Mouse (Mus musculus): ENCODE data around the gene S100pbp. TPM values are rescaled to one million over a fixed set of nuclear protein-coding genes. Genes with fewer than 3 reads are reported as not detected.

Gene S100pbp
- polyA plus RNA-seq (2016; fragmentation: Nextera tagmentation; extraction: Ambion mirVana), result 19.9 and 20.1 TPM in 2 replicates

GRCm38 (mm10) chr4:129189542-129190519 lies at the start of gene S100pbp, which contains the start of gene Yars:
TSS of gene S100pbp (minus strand) at chr4:129189727.
TSS of gene Yars (plus strand) at chr4:129189760.
- under 1% methylated on average over 58 of the region's 58 CpGs for WGBS
- H3K4me3 ChIP-seq, result peak within 1 kb of the TSS; percentile 99

GRCm38 (mm10) chr4:129239075-129239474 lies 49.5 kb upstream of the S100pbp start:
- Histone ChIP-seq H3K4me1 (peaks cover 66% of the 10 kb centered on the region), H3K27me3 (ENCODE audit: insufficient read depth, poor library complexity, severe bottlenecking) (peaks cover 88% of the 10 kb centered on the region)
- WGBS, result under 1% methylated on average over 27 of the region's 29 CpGs

More at GRCm38 (mm10) chr4:129189542-129190519, at the start of gene S100pbp, which contains the start of gene Yars:
- peaks cover 19% of the 10 kb centered on the region; the same call in 1 of the 2 replicates for H3K36me3 ChIP-seq
- H3K9me3 ChIP-seq, result no peaks in the 10 kb centered on the region
- no peaks in the 10 kb centered on the region for H3K27me3 ChIP-seq (ENCODE audit: insufficient read depth, poor library complexity, severe bottlenecking)
- peak within 1 kb of the TSS; percentile 97 for H3K27ac ChIP-seq
- peaks cover 27% of the 10 kb centered on the region for H3K4me1 ChIP-seq
- peak; percentile 98 for DNase-seq (ENCODE audit: low spot score)

GRCm38 (mm10) chr4:129238579-129239016 lies 49.1 kb upstream of the S100pbp start:
- Histone ChIP-seq H3K4me1 (peaks cover 67% of the 10 kb centered on the region), H3K36me3 (no peaks in the 10 kb centered on the region), H3K9me3 (no peaks in the 10 kb centered on the region), H3K27me3 (ENCODE audit: insufficient read depth, poor library complexity, severe bottlenecking) (peaks cover 85% of the 10 kb centered on the region), H3K27ac (peak overlapping the region; percentile 84), H3K4me3 (peak overlapping the region; percentile 80)
- under 1% methylated on average over 23 of the region's 23 CpGs for WGBS
- DNase-seq (ENCODE audit: low spot score), result no peak

More at GRCm38 (mm10) chr4:129239075-129239474, 49.5 kb upstream of the S100pbp start:
- DNase-seq (ENCODE audit: low spot score), result peak; percentile 90
- H3K4me3 ChIP-seq, result peak overlapping the region; percentile 80
- H3K36me3 ChIP-seq, result no peaks in the 10 kb centered on the region
- peak overlapping the region; percentile 84 for H3K27ac ChIP-seq
- no peaks in the 10 kb centered on the region for H3K9me3 ChIP-seq

- WGBS, result 8% methylated on average over 21 of the region's 21 CpGs
- Histone ChIP-seq H3K27me3 (ENCODE audit: insufficient read depth, poor library complexity, severe bottlenecking) (peaks cover 85% of the 10 kb centered on the region), H3K4me3 (peak overlapping the region; percentile 80), H3K27ac (0 out of 2 replicates have a peak overlapping the region, but pooled peaks have one; percentile 22), H3K9me3 (no peaks in the 10 kb centered on the region), H3K36me3 (no peaks in the 10 kb centered on the region), H3K4me1 (peaks cover 67% of the 10 kb centered on the region)
- DNase-seq (ENCODE audit: low spot score), result no peak
These were observed 48.4 kb upstream of the S100pbp start for GRCm38 (mm10) chr4:129237843-129238441.

- Histone ChIP-seq H3K9me3 (no peaks in the 10 kb centered on the region), H3K4me3 (no peak overlapping the region), H3K36me3 (no peaks in the 10 kb centered on the region), H3K27me3 (ENCODE audit: insufficient read depth, poor library complexity, severe bottlenecking) (peaks cover 85% of the 10 kb centered on the region), H3K27ac (no peak overlapping the region), H3K4me1 (peaks cover 69% of the 10 kb centered on the region)
- DNase-seq (ENCODE audit: low spot score), result no peak
- 83% methylated on average over 8 of the region's 8 CpGs for WGBS
These were observed 46.8 kb upstream of the S100pbp start for GRCm38 (mm10) chr4:129236236-129236813.

GRCm38 (mm10) chr4:129235147-129235546 lies 45.6 kb upstream of the S100pbp start:
- Histone ChIP-seq H3K27ac (no peak overlapping the region), H3K4me3 (no peak overlapping the region), H3K9me3 (no peaks in the 10 kb centered on the region), H3K36me3 (no peaks in the 10 kb centered on the region), H3K27me3 (ENCODE audit: insufficient read depth, poor library complexity, severe bottlenecking) (peaks cover 85% of the 10 kb centered on the region), H3K4me1 (peaks cover 73% of the 10 kb centered on the region)
- 32% methylated on average over 3 of the region's 3 CpGs for WGBS
- DNase-seq (ENCODE audit: low spot score), result no peak

GRCm38 (mm10) chr4:129234488-129234887 lies 45.0 kb upstream of the S100pbp start:
- Histone ChIP-seq H3K27ac (no peak overlapping the region), H3K27me3 (ENCODE audit: insufficient read depth, poor library complexity, severe bottlenecking) (peaks cover 85% of the 10 kb centered on the region), H3K4me1 (peaks cover 71% of the 10 kb centered on the region), H3K9me3 (no peaks in the 10 kb centered on the region), H3K4me3 (0 out of 2 replicates have a peak overlapping the region, but pooled peaks have one; percentile 13), H3K36me3 (no peaks in the 10 kb centered on the region)
- WGBS, result 10% methylated on average over 7 of the region's 7 CpGs
- no peak for DNase-seq (ENCODE audit: low spot score)

- H3K27ac ChIP-seq, result no peak overlapping the region
- peaks cover 60% of the 10 kb centered on the region for H3K4me1 ChIP-seq
These were observed 43.2 kb upstream of the S100pbp start for GRCm38 (mm10) chr4:129232561-129233360.

GRCm38 (mm10) chr4:129231594-129232450 lies 42.3 kb upstream of the S100pbp start:
- H3K4me3 ChIP-seq, result no peak overlapping the region
- DNase-seq (ENCODE audit: low spot score), result no peak
- H3K27ac ChIP-seq, result no peak overlapping the region
- H3K36me3 ChIP-seq, result no peaks in the 10 kb centered on the region
- H3K4me1 ChIP-seq, result peaks cover 60% of the 10 kb centered on the region
- 56% methylated on average over 12 of the region's 12 CpGs for WGBS
- peaks cover 84% of the 10 kb centered on the region for H3K27me3 ChIP-seq (ENCODE audit: insufficient read depth, poor library complexity, severe bottlenecking)
- H3K9me3 ChIP-seq, result no peaks in the 10 kb centered on the region

More at GRCm38 (mm10) chr4:129232561-129233360, 43.2 kb upstream of the S100pbp start:
- no peak overlapping the region for H3K4me3 ChIP-seq
- no peaks in the 10 kb centered on the region for H3K9me3 ChIP-seq
- no peak for DNase-seq (ENCODE audit: low spot score)
- 69% methylated on average over 9 of the region's 9 CpGs for WGBS
- H3K27me3 ChIP-seq (ENCODE audit: insufficient read depth, poor library complexity, severe bottlenecking), result peaks cover 84% of the 10 kb centered on the region
- H3K36me3 ChIP-seq, result no peaks in the 10 kb centered on the region

- no peaks in the 10 kb centered on the region for H3K9me3 ChIP-seq
- no peak overlapping the region for H3K4me3 ChIP-seq
- H3K27me3 ChIP-seq (ENCODE audit: insufficient read depth, poor library complexity, severe bottlenecking), result peaks cover 84% of the 10 kb centered on the region
- WGBS, result 57% methylated on average over 8 of the region's 8 CpGs
- peaks cover 62% of the 10 kb centered on the region for H3K4me1 ChIP-seq
- DNase-seq (ENCODE audit: low spot score), result no peak
- no peaks in the 10 kb centered on the region for H3K36me3 ChIP-seq
- no peak overlapping the region for H3K27ac ChIP-seq
These were observed 41.4 kb upstream of the S100pbp start for GRCm38 (mm10) chr4:129230926-129231325.

- DNase-seq (ENCODE audit: low spot score), result no peak
- no peak overlapping the region for H3K27ac ChIP-seq
- peak overlapping the region; percentile 43; the same call in 1 of the 2 replicates for H3K4me3 ChIP-seq
- peaks cover 60% of the 10 kb centered on the region for H3K4me1 ChIP-seq
- H3K36me3 ChIP-seq, result 0 out of 2 replicates have a peak, but pooled peaks cover 2% of the 10 kb centered on the region
- WGBS, result 38% methylated on average over 8 of the region's 8 CpGs
- peaks cover 99% of the 10 kb centered on the region for H3K27me3 ChIP-seq (ENCODE audit: insufficient read depth, poor library complexity, severe bottlenecking)
- H3K9me3 ChIP-seq, result no peaks in the 10 kb centered on the region
These were observed 38.5 kb upstream of the S100pbp start for GRCm38 (mm10) chr4:129227985-129228381.
